8 mouse cellular contexts compared by ENCODE assay signal in the genomic region with DNA sequence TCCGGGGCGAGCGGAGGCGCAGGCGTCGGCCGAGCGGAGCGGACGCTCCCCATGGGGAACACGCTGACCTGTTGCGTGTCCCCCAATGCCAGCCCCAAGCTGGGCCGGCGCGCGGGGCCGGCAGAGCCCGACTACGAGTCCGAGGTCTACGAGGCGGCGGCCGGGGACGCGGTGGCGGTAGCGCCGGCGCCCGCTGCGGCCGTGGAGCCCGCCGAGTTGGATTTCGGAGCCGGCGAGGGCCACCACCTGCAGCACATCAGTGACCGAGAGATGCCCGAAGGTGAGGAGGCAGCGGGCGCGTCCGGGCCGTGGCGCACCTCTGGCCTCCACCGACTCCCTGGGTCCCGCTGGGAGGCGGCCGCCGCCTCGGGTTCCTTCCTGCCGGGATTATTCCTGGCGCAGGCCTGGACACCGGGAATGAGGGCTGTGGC. TPM values are rescaled to one million over a fixed set of nuclear protein-coding genes. Genes with fewer than 3 reads are reported as not detected.
A peak's percentile ranks its signal among the peaks of the same experiment; 100 is the strongest.
DNase-seq lines count a peak whose midpoint lies in the region; ATAC-seq and TF ChIP-seq lines count a peak whose summit lies in the region.

No protein-coding gene starts in this region.

- H3K4me1 ChIP-seq in MEL (ENCODE audit: control insufficient read depth in 1 of 2, insufficient read depth in 2 of 2, low read length in 2 of 2) = peaks cover 0 to 8% of the 10 kb centered on the region in 2 experiments; a peak in 1 of 4 replicates
- H3K4me1 ChIP-seq in embryonic fibroblast, embryonic 13.5 days (ENCODE audit: control insufficient read depth, insufficient read depth, low read length) = peaks cover 2% of the 10 kb centered on the region
- H3K4me1 ChIP-seq in heart, embryonic 13.5 days = peaks cover 33% of the 10 kb centered on the region
- H3K4me1 ChIP-seq in kidney, embryonic 16.5 days (ENCODE audit: insufficient read depth, low read length) = peaks cover 25% of the 10 kb centered on the region
- H3K4me1 ChIP-seq in lung, embryonic 15.5 days = peaks cover 20% of the 10 kb centered on the region
- no peaks in the 10 kb centered on the region; the same call in 1 of the 2 replicates for H3K4me1 ChIP-seq in small intestine, adult 2 months (ENCODE audit: control insufficient read depth, insufficient read depth, insufficient read length, low read length)

- no peak for TF ChIP-seq RAD21 in MEL (IDR thresholded peaks at IDR 0.05; ENCODE audit: low read depth, low read length)

- peak overlapping the region; percentile 82 to 90 for H3K4me3 ChIP-seq in MEL (ENCODE audit: control insufficient read depth in 1 of 2, insufficient read depth in 1 of 2, low read depth in 2 of 2, low read length in 2 of 2)
- peak overlapping the region; percentile 95 for H3K4me3 ChIP-seq in embryonic fibroblast, embryonic 13.5 days (ENCODE audit: insufficient read depth, low read length)
- peak overlapping the region; percentile 97 for H3K4me3 ChIP-seq in heart, embryonic 13.5 days
- H3K4me3 ChIP-seq in kidney, embryonic 16.5 days (ENCODE audit: low read length) = peak overlapping the region; percentile 84
- peak overlapping the region; percentile 97 for H3K4me3 ChIP-seq in lung, embryonic 15.5 days
- H3K4me3 ChIP-seq in small intestine, adult 2 months (ENCODE audit: low read depth, low read length) = peak overlapping the region; percentile 96

- DNase-seq in A20 (ENCODE audit: low read depth, low spot score) = peak; percentile 63
- peak; percentile 27 for DNase-seq in MEL (ENCODE audit: low read depth, low spot score)

- WGBS in heart, embryonic 13.5 days = under 1% methylated on average over 50 of the region's 55 CpGs
- under 1% methylated on average over 46 of the region's 55 CpGs for WGBS in kidney, embryonic 16.5 days
- WGBS in lung, embryonic 15.5 days = under 1% methylated on average over 46 of the region's 55 CpGs
- under 1% methylated on average over 55 of the region's 55 CpGs for WGBS in small intestine, adult 2 months

- TF ChIP-seq EP300 in MEL (IDR thresholded peaks at IDR 0.05; ENCODE audit: low read depth in 1 of 2, low read length in 2 of 2) = no peak

- H3K27ac ChIP-seq in MEL (ENCODE audit: control insufficient read depth, low read depth, low read length) = peak overlapping the region; percentile 20; the same call in 1 of the 2 replicates
- H3K27ac ChIP-seq in embryonic fibroblast, embryonic 13.5 days (ENCODE audit: insufficient read depth, low read length) = peak overlapping the region; percentile 15; the same call in 1 of the 2 replicates
- peak overlapping the region; percentile 82 for H3K27ac ChIP-seq in heart, embryonic 13.5 days (replicated peaks)
- peak overlapping the region; percentile 71 for H3K27ac ChIP-seq in kidney, embryonic 16.5 days (ENCODE audit: low read length)
- peak overlapping the region; percentile 73 for H3K27ac ChIP-seq in lung, embryonic 15.5 days
- H3K27ac ChIP-seq in small intestine, adult 2 months (ENCODE audit: insufficient read depth, low read depth, low read length) = peak overlapping the region; percentile 31

- no peak for TF ChIP-seq CTCF in MEL (IDR thresholded peaks at IDR 0.05 in 2 of 3, conservative IDR thresholded peaks at IDR 0.05 in 1 of 3; ENCODE audit: control insufficient read depth in 1 of 3, insufficient read depth in 1 of 3, low read depth in 2 of 3, low read length in 3 of 3, poor library complexity in 1 of 3, severe bottlenecking in 1 of 3)
- no peak for TF ChIP-seq CTCF in embryonic fibroblast, embryonic 13.5 days (IDR thresholded peaks at IDR 0.05; ENCODE audit: borderline replicate concordance, insufficient read depth, low read length)
- no peak for TF ChIP-seq CTCF in small intestine, adult 2 months (IDR thresholded peaks at IDR 0.05; ENCODE audit: extremely low read depth, insufficient read length, insufficient replicate concordance, low read depth, low read length)

- ATAC-seq in heart, embryonic 13.5 days (ENCODE audit: extremely low read depth, insufficient number of reproducible peaks, low FRiP score, low TSS enrichment) = peak; percentile 40
- peak; percentile 8 for ATAC-seq in kidney, embryonic 16.5 days (ENCODE audit: low FRiP score, low TSS enrichment)
- peak; percentile 13 for ATAC-seq in lung, embryonic 15.5 days (ENCODE audit: borderline replicate concordance, extremely low read depth, low FRiP score, low TSS enrichment)
- no peak for ATAC-seq in inflammation-experienced regulatory T-cells, adult 6 months

- peaks cover 7% of the 10 kb centered on the region; the same call in 1 of the 2 replicates for H3K79me2 ChIP-seq in MEL (ENCODE audit: control insufficient read depth, insufficient read depth, low read length, poor library complexity)

- H3K9me3 ChIP-seq in MEL (replicated peaks; ENCODE audit: insufficient read depth, low read length) = no peaks in the 10 kb centered on the region
- no peaks in the 10 kb centered on the region for H3K9me3 ChIP-seq in heart, embryonic 13.5 days
- H3K9me3 ChIP-seq in kidney, embryonic 16.5 days (ENCODE audit: low read length) = no peaks in the 10 kb centered on the region
- H3K9me3 ChIP-seq in lung, embryonic 15.5 days = no peaks in the 10 kb centered on the region

- TF ChIP-seq POLR2A in MEL (IDR thresholded peaks at IDR 0.05; ENCODE audit: control insufficient read depth in 1 of 2, insufficient read depth in 1 of 2, low read depth in 1 of 2, low read length in 2 of 2, poor library complexity in 1 of 2) = no peak
- TF ChIP-seq POLR2A in embryonic fibroblast, embryonic 13.5 days (IDR thresholded peaks at IDR 0.05; ENCODE audit: low read depth, low read length) = no peak
- no peak for TF ChIP-seq POLR2A in small intestine, adult 2 months (IDR thresholded peaks at IDR 0.05; ENCODE audit: low read depth, low read length)

- H3K27me3 ChIP-seq in MEL (ENCODE audit: control insufficient read depth in 1 of 2, insufficient read depth in 2 of 2, low read length in 2 of 2) = no peaks in the 10 kb centered on the region
- H3K27me3 ChIP-seq in heart, embryonic 13.5 days (replicated peaks) = no peaks in the 10 kb centered on the region
- no peaks in the 10 kb centered on the region for H3K27me3 ChIP-seq in kidney, embryonic 16.5 days (ENCODE audit: insufficient read depth, low read length)
- H3K27me3 ChIP-seq in lung, embryonic 15.5 days = no peaks in the 10 kb centered on the region
- H3K27me3 ChIP-seq in small intestine, adult 2 months (ENCODE audit: control insufficient read depth, insufficient read depth, low read length) = no peaks in the 10 kb centered on the region

- H3K9ac ChIP-seq in MEL (ENCODE audit: control insufficient read depth, low read depth, low read length, poor library complexity, severe bottlenecking) = peak overlapping the region; percentile 87
- peak overlapping the region; percentile 95 for H3K9ac ChIP-seq in heart, embryonic 13.5 days
- peak overlapping the region; percentile 88 for H3K9ac ChIP-seq in kidney, embryonic 16.5 days (replicated peaks; ENCODE audit: low read length)
- peak overlapping the region; percentile 87 for H3K9ac ChIP-seq in lung, embryonic 15.5 days

- peak overlapping the region; percentile 92 for H3K4me2 ChIP-seq in heart, embryonic 13.5 days
- H3K4me2 ChIP-seq in kidney, embryonic 16.5 days (replicated peaks; ENCODE audit: low read depth, low read length) = peak overlapping the region; percentile 65
- peak overlapping the region; percentile 85 for H3K4me2 ChIP-seq in lung, embryonic 15.5 days

- H3K36me3 ChIP-seq in MEL (ENCODE audit: control insufficient read depth in 1 of 2, insufficient read depth in 2 of 2, low read length in 2 of 2) = peaks cover 0 to 12% of the 10 kb centered on the region in 2 experiments; a peak in 2 of 4 replicates
- H3K36me3 ChIP-seq in heart, embryonic 13.5 days = no peaks in the 10 kb centered on the region
- H3K36me3 ChIP-seq in kidney, embryonic 16.5 days (ENCODE audit: insufficient read depth, low read length) = no peaks in the 10 kb centered on the region
- no peaks in the 10 kb centered on the region for H3K36me3 ChIP-seq in lung, embryonic 15.5 days
- no peaks in the 10 kb centered on the region for H3K36me3 ChIP-seq in small intestine, adult 2 months (ENCODE audit: control insufficient read depth, insufficient read depth, low read length)

TF ChIP-seq in MEL, 35 proteins besides CTCF, POLR2A, EP300 and RAD21 (continues in another document):
- no peak for TF ChIP-seq JUND (IDR thresholded peaks at IDR 0.05; ENCODE audit: low read depth, low read length)
- TF ChIP-seq TBP (IDR thresholded peaks at IDR 0.05; ENCODE audit: low read depth, low read length) = no peak
- TF ChIP-seq GABPA (IDR thresholded peaks at IDR 0.05; ENCODE audit: low read depth, low read length) = no peak
- TF ChIP-seq POLR2AphosphoS2 (IDR thresholded peaks at IDR 0.05; ENCODE audit: low read length) = no peak
- TF ChIP-seq ETS1 (IDR thresholded peaks at IDR 0.05; ENCODE audit: low read depth, low read length) = no peak
- TF ChIP-seq ZNF384 (IDR thresholded peaks at IDR 0.05; ENCODE audit: low read depth, low read length) = no peak
- no peak for TF ChIP-seq KAT2A (conservative IDR thresholded peaks at IDR 0.05; ENCODE audit: low read depth, low read length)

RNA-seq across cellular contexts. Expression of a gene that starts 0.9 kb away (rescaled TPM):
- total RNA-seq in MEL (2012; rRNA removed) = 3.0 and 4.9 TPM in 2 replicates
- 10 to 100 TPM in 1 of 2 experiments, not detected in 1; 18.1 TPM for polyA plus RNA-seq in MEL (2012; ENCODE audit: insufficient read depth in 1 of 2, insufficient read length in 2 of 2, low read depth in 1 of 2, low replicate concordance in 2 of 2, missing spikeins in 1 of 2)
- polyA plus RNA-seq in embryonic fibroblast, embryonic 13.5 days (2011; ENCODE audit: insufficient read length, low read depth, missing spikeins) = 67.5 and 92.0 TPM in 2 replicates
- 2.9 and 3.9 TPM in 2 replicates for polyA plus RNA-seq in heart, embryonic 13.5 days (2015; fragmentation: Nextera tagmentation; extraction: Ambion mirVana)
- polyA plus RNA-seq in kidney, embryonic 16.5 days (2015; fragmentation: Nextera tagmentation; extraction: Ambion mirVana) = 4.1 and 5.0 TPM in 2 replicates
- 3.8 TPM in 2 replicates for polyA plus RNA-seq in lung, embryonic 15.5 days (2015; fragmentation: Nextera tagmentation; extraction: Ambion mirVana)
- polyA plus RNA-seq in small intestine, adult 2 months (2012; rRNA removed) = 15.8 and 35.4 TPM in 2 replicates
- polyA plus RNA-seq in inflammation-experienced regulatory T-cells, adult 6 months (2017; shearing (Covaris generic)) = 1 to 10 TPM; 1.1 to 1.6 (median 1.4) TPM

RNA-seq across cellular contexts. Expression of a gene that starts 46.4 kb away (rescaled TPM):
- 1.4 TPM in 2 replicates for total RNA-seq in MEL (2012; rRNA removed)
- polyA plus RNA-seq in MEL (2012; ENCODE audit: insufficient read depth in 1 of 2, insufficient read length in 2 of 2, low read depth in 1 of 2, low replicate concordance in 2 of 2, missing spikeins in 1 of 2) = 1 to 10 TPM in 1 of 2 experiments, not detected in 1; 2.9 TPM
- 8.3 and 9.1 TPM in 2 replicates for polyA plus RNA-seq in embryonic fibroblast, embryonic 13.5 days (2011; ENCODE audit: insufficient read length, low read depth, missing spikeins)
- 1.1 TPM in 2 replicates for polyA plus RNA-seq in heart, embryonic 13.5 days (2015; fragmentation: Nextera tagmentation; extraction: Ambion mirVana)
- polyA plus RNA-seq in kidney, embryonic 16.5 days (2015; fragmentation: Nextera tagmentation; extraction: Ambion mirVana) = 2.1 and 2.4 TPM in 2 replicates
- polyA plus RNA-seq in lung, embryonic 15.5 days (2015; fragmentation: Nextera tagmentation; extraction: Ambion mirVana) = 3.0 and 3.1 TPM in 2 replicates
- 51.3 and 133 TPM in 2 replicates for polyA plus RNA-seq in small intestine, adult 2 months (2012; rRNA removed)
- under 1 TPM; 0.35 to 0.97 (median 0.44) TPM for polyA plus RNA-seq in inflammation-experienced regulatory T-cells, adult 6 months (2017; shearing (Covaris generic))

Comparison
In these comparisons a context has a peak if more than half of its experiments do, and no peak if none do; other contexts are left out.
1. H3K27ac ChIP-seq: peak in every context shown above with its lines; median percentile 82 in heart, embryonic 13.5 days; 73 in lung, embryonic 15.5 days; 71 in kidney, embryonic 16.5 days; 31 in small intestine, adult 2 months; 20 in MEL; 15 in embryonic fibroblast, embryonic 13.5 days.